Mouse (Mus musculus) myocyte (in vitro differentiated cells): ENCODE results near the gene Cth.
"Not testable (repeated sequence)": the region's sequence is repeated elsewhere in the genome, so short reads cannot be mapped to it uniquely, and the experiment has no call there.

Experiments
- CEBPB ChIP-seq: IDR thresholded peaks from 2 replicates; pipeline ENCODE4 v1.6.1; 2011; ENCODE audit warnings: mild to moderate bottlenecking, moderate library complexity; ENCODE audit not compliant: poor library complexity, insufficient read depth, severe bottlenecking
- E2F4 ChIP-seq: IDR thresholded peaks from one replicate; pipeline ENCODE4 v1.6.1; 2011; ENCODE audit warnings: mild to moderate bottlenecking, control low read depth, moderate library complexity; ENCODE audit not compliant: insufficient read depth
- MAX ChIP-seq: IDR thresholded peaks from one replicate; pipeline ENCODE4 v1.6.1; 2011; ENCODE audit warnings: low read depth, mild to moderate bottlenecking, control low read depth
- MYOD1 ChIP-seq, 3 experiments: IDR thresholded peaks; one replicate each; pipeline ENCODE4 v1.6.1; 2011; ENCODE audit warnings: control low read depth in 2 of 3, low read depth in 2 of 3, mild to moderate bottlenecking in 2 of 3, moderate library complexity in 1 of 3; ENCODE audit not compliant: insufficient read length in 2 of 3, control insufficient read depth in 1 of 3
- MYOG ChIP-seq, 3 experiments: IDR thresholded peaks; one replicate each; pipeline ENCODE4 v1.6.1; 2011; ENCODE audit warnings: control low read depth in 2 of 3, low read depth in 2 of 3, mild to moderate bottlenecking in 2 of 3; ENCODE audit not compliant: insufficient read length in 2 of 3, control insufficient read depth in 1 of 3, insufficient read depth in 1 of 3
- POLR2A ChIP-seq: IDR thresholded peaks from one replicate; pipeline ENCODE4 v1.6.1; 2011; ENCODE audit warnings: low read depth, mild to moderate bottlenecking, control low read depth, moderate library complexity; ENCODE audit not compliant: insufficient read length
- POLR2AphosphoS2 ChIP-seq: IDR thresholded peaks from one replicate; pipeline ENCODE4 v1.6.1; 2011; ENCODE audit warnings: low read depth, control low read depth; ENCODE audit not compliant: insufficient read length
- REST ChIP-seq: IDR thresholded peaks from one replicate; pipeline ENCODE4 v1.6.1; 2011; ENCODE audit warnings: mild to moderate bottlenecking, control low read depth, moderate library complexity; ENCODE audit not compliant: insufficient read depth, insufficient read length
- SRF ChIP-seq: IDR thresholded peaks from one replicate; pipeline ENCODE4 v1.6.1; 2011; ENCODE audit warnings: low read depth; ENCODE audit not compliant: control insufficient read depth, insufficient read length
- TCF12 ChIP-seq: IDR thresholded peaks from one replicate; pipeline ENCODE4 v1.6.1; 2011; ENCODE audit warnings: mild to moderate bottlenecking, control low read depth; ENCODE audit not compliant: poor library complexity, insufficient read depth, severe bottlenecking
- TCF3 ChIP-seq: IDR thresholded peaks from one replicate; pipeline ENCODE4 v1.6.1; 2011; ENCODE audit warnings: low read depth, control low read depth; ENCODE audit not compliant: insufficient read length
- USF1 ChIP-seq: IDR thresholded peaks from one replicate; pipeline ENCODE4 v1.6.1; 2011; ENCODE audit warnings: low read depth, mild to moderate bottlenecking, control low read depth, moderate library complexity

DNA sequence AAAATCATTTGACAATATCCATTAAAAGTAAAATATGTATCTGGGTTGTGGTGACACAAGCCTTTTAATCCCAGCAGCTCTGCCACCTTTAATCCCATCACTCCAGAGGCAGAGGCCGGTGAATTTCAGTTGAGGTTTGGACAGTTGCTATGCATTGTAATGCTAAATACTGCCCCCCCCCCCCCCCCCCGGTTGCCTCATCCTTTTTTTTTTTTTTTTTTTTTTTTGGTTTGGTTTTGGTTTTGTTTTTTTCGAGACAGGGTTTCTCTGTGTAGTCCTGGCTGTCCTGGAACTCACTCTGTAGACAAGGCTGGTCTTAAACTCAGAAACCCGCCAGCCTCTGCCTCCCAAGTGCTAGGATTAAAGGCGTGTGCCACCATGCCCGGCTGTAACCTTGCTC, 8.3 kb upstream of the Cth start:
- TF ChIP-seq CEBPB; POLR2A; TCF12; SRF; MYOG (IDR thresholded peaks at IDR 0.05; ENCODE audit: control insufficient read depth in 1 of 3, insufficient read depth in 1 of 3, insufficient read length in 2 of 3, low read depth in 2 of 3); MAX; POLR2AphosphoS2; E2F4; USF1; REST; MYOD1 (IDR thresholded peaks at IDR 0.05; ENCODE audit: control insufficient read depth in 1 of 3, insufficient read length in 2 of 3, low read depth in 2 of 3); TCF3: not testable (repeated sequence)
